Mouse (Mus musculus) thymus, postnatal 36 days (tissue): ENCODE measurements around the gene Lonrf2.

ENCODE experiments used
- DNase-seq, 2 experiments: peaks; one replicate each; pipeline ENCODE4 v3.0.0; 2022; ENCODE audit warnings: mixed read lengths in 2 of 2

Lonrf2 gene

DNA sequence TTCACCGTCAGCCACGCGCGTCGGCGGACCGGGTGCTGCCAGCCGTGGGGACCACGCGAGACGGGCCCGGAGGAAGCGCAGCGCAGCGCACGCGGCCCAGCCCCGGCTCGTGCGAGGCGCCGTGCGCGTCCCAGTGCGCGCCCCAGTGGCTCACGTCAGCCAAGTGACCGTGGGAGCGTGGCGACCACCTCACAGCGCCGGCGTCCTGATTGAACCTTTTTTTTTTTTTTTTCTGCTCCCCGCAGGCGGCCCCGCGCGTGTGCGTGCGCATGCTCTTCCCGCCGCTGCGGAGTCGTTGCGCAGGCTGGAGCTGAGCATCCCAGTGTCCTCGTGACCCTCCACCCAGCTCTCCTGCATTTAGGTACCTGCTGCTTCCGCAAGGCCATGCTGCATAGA lies at the start of gene Lonrf2:
Gene Lonrf2, minus strand, starts transcription at position 235 of the 396 bp plus-strand sequence.
- DNase-seq = peak in 1 of 2 experiments; percentile 3

- peak; percentile 50 to 61 for DNase-seq
Measured at GRCm38 (mm10) chr1:38885956-38886355, 49.4 kb upstream of the Lonrf2 start.

DNA sequence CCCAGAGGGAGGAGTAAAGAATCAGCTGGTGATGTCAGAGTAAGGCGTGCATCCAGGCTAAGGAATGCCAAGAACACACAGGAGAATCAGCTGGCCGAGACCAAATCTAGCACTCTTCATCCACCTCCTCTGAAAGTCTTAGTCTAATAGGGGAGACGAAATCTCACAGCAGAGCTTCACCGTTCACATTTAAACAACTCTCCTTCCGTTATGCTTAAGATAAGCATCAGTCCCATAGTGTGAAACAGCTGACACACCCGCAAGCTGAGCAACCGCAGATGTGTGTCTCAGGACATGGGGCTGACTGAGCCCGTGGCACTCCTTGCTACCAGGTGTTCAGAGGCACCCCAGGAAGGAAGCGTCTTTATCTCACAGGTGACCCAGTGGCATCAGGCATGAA lies 47.3 kb upstream of the Lonrf2 start:
- DNase-seq = peak; percentile 60 to 82

- no peak for DNase-seq
Measured at GRCm38 (mm10) chr1:38882746-38883145, 46.2 kb upstream of the Lonrf2 start.

GRCm38 (mm10) chr1:38881366-38881765 lies 44.9 kb upstream of the Lonrf2 start:
- no peak for DNase-seq

DNA sequence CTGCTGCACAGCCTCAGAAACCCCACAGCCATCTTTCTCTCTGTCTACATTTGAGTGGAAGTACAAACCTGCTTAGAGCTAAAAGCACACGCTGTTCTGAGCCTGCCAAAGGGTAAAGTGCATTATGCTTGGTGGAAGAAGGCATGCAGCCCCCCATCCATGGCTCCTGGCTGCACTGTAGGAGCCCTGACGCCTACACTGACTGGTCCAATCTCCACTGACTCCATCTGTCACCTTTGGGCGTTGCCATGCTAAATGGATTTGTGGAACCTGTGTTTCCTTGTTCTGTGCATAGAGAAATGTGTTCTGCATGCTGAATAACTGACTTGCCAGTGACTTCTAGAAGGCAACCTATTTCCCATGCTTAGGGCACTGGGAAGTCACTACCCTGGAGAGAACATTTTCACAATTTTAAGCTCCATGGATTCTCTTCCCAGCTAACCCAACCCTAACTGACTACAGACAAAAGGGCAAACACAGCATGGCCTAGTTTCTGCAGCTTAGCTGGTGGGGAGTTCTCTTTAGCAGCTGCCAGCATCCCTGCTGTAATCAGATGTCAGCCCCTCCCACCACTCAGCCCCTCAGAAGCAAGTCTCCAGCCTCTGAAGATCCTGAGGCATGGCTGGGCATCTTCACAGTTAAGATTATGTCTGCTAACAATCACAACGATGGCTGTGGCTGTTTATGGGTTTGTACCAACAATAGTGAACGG lies 40.3 kb upstream of the Lonrf2 start:
- DNase-seq = peak; percentile 26 to 58

- DNase-seq = no peak
Measured at GRCm38 (mm10) chr1:38873911-38874310, 37.4 kb upstream of the Lonrf2 start.

GRCm38 (mm10) chr1:38871834-38872233 lies 35.3 kb upstream of the Lonrf2 start:
- DNase-seq = no peak

DNA sequence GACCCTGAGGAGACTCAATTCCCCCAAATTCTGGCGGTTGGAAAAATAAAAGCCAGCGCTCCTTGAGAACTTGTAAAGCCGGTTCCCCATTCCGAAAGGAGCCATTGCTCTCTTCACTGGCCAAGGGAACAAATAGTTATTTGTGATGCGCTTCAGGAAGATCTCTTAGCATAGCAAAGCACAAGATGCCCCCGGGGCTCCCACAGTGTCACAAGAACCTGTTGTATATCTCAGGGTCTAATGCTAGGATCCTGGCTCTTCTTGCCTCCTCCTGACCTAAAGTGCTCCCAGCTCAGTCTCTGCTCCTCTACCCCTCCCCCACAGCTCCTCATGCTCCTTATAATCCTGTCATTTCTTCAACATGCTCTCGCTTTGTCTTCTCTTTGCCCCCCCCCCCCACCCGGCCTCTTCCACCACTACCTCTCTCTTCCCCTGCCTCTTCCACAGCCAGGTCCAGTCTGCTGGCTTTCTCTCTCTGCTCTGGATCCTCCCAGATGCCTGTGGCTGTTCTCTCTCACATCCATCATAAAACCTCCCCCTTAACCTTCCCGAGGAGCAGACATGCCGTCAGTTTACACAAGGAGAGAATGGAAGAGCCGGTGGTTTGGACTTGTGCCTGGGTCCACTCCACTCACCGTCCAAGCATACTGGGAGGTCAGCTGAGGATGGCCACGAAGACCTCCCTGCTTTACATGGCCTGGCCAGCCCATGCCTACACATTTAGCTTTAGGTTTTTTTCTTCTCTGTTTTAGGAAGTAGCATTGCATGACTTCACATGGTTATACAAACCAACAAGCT lies 33.1 kb upstream of the Lonrf2 start:
- DNase-seq = no peak

DNA sequence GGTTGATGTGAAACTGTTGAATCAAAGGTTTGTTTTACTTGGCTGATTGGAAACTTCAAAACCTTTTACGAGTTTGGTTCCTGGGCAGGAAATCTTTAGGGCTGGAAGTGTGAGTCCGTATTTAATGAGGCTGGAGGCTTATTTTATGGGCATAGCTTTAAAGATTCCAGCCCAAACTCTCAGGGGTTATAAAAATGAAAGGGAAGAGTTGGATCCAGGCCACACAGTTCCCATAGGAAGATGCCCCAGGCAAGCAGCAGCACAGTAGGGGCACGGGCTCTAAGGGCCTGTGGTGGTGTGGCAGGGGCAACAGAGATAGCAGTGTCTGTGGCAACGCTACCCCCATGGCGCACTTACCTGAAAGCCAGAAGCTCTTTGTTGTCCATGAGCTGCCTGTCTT lies 29.7 kb upstream of the Lonrf2 start:
- no peak for DNase-seq

DNA sequence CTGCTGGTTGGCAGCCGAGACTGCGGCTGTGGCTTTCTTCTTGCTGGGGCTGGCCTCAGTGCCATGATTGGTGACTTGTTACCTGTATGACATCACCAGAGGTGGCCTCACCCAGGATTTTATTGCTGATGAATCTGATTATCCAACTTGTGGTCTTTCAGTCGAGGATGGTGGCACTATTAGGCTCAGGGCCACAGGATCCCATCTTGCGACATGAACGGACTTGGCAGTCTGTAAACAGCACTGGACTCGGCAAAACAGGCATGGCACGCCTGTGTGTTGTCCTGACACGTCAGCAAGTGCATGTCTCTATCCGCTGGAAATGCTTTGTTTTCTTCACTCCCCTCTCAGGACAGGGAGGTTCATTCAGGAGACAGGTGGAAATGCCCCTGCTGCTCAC lies 27.8 kb upstream of the Lonrf2 start:
- DNase-seq = no peak

GRCm38 (mm10) chr1:38862213-38862612 lies 25.7 kb upstream of the Lonrf2 start:
- peak; percentile 52 to 59 for DNase-seq

DNA sequence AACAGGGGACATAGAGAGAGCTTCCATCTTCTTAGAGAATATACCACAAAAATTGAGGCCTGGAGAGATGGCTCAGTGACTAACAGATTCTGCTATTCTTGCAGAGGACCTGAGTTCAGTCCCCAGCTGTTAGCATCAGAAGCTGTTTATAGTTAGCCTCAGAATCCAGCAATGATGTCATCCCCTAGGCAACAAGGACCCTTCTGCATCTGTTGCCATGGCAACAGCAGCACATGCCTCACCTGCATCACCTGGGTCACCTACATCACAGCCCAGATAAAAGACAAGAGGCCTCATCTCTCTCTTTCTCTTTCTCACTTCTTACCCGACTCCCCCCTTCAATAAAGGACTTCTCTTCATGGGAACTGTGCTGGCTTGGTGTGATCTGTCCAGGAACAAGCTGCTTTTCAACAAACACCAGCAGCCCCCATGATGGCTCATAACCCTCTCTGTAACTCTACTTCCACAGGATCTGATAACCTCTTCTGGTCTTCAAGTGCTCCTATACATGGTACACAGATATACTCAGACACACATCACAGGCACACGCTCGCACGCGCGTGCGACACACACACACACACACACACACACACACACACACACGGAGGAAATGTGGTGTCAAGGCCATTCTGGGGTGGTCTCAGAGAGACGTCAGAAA lies 24.5 kb upstream of the Lonrf2 start:
- DNase-seq = no peak

GRCm38 (mm10) chr1:38860207-38860606 lies 23.7 kb upstream of the Lonrf2 start:
- DNase-seq = no peak

DNA sequence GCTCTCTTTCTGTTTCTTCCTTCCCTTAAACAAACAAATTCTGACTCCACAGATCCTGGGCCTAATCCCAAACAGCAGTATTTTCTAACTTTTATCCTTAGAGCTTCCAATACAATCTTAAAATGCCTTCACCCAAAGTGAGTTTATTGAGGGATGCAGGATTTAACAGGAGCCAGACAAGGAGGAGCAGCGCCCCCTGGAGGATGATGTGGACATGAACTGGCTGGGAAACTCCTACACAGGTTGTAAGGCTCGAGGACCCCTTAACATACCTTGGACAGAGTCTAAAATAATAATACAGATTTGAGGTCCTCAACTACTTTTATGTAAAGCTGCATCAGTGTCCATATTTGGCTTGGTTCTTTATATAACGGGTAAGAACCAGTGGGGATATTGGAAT lies 19.7 kb upstream of the Lonrf2 start:
- DNase-seq = peak; percentile 32 to 48

DNA sequence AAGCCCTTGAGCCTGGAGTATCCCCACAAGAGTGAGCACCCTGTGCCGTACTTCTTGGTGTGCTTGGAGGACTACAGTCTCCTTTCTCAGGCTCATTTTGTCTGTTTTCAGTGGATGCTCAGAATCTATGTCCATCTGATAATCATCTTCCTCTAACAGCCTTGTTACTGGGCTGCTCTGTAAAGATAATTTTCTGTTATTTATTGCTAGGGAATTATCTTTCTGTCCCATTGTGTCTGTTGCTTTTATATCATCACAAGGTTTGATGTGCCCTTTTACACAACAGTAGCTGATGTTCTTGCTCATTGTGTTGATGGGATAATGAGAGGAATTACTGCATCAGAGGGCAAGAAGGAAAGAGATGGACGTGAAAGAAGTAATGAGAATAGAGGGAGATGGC lies 15.7 kb upstream of the Lonrf2 start:
- DNase-seq = no peak

DNA sequence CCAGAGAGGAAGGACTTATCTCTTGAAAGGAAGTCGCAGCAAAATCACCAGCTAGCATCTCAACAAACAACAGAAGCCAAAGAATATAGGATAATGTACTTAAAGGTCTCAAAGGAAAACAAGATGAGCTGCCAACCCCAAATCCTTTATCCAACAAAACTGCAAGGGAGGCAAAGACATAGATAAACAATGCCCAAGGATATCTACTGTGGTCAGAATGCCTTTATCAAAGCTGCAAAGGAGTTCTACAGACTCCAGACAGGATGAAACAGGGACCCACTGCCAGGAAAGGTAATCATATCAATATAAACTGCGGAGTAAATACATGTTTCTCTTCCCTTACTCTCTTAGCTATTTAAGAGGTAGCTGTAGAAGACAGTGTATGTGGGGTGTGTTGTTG lies 14.1 kb upstream of the Lonrf2 start:
- DNase-seq = no peak

DNA sequence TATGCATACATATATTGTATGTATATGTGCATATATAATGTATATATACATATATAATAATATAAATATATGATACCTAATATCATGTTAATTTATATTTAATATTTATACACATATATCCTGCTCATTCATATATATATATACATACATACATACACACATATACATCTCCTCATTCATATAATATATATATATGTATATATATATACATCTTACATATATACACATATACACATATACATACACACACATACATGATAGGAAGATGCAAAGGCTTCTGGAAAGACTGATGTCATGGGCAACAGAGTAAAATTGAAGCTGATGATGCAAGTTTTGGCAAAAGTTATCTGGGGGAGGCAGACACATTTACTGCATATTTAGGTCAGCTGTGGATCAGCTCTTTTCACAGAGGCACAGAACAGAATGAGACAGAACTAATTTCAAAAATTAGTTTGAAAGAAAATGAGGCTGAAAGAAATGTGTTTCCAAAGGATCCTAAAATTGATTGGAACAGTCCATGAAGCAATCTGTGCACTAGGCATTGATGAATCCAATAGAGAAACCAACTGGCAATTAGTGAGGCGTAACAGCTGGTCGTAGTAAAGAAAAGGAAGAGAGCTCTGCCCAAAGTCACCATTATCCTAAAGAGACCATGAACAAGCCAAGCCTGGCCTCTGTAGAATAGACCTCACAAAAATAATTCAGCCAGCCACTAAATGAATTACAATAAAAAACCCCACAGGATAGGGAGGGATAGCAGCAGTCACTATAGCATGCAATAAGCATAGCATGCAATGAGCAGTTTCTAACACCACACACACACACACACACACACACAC lies 12.2 kb upstream of the Lonrf2 start:
- DNase-seq = no peak

- DNase-seq = no peak
Measured at GRCm38 (mm10) chr1:38847975-38848374, 11.5 kb upstream of the Lonrf2 start.

DNA sequence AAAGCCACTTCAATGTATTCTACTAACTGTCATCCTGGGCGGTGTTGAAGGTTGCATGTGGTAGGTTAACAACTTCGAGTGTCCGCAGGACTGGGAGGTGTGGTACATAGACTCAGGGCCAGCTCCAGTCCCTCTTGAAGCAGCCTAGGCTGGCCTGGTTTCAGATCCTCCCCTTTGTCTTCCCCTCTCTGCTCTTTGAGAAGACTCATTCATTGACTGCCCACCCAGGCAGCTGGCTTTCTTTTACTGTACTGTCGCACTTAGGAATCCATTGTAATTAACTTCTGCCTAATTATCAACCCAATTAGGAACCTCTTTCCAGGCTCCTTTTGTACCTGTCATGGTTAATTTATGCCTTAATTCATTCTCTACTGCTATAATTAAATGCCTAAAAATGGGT lies 6.8 kb upstream of the Lonrf2 start:
- no peak for DNase-seq

DNA sequence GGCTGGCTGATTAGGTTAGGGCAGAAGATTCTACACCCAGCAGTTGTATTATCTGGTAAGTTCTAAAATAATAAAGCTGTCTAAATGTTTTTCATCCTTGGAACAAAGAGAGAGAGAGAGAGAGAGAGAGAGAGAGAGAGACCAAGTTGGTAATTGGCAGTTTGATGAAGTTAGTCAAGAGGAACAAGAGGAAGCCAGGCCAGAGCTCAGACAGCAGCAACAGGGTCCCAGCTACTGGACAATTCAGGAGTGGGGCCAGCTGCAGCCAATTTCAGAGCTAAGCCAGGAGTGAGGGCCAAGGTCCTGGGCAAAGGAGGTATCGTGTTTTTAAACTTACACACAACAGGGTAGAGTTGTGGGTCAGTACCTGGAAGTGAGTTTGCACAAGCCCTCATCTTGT lies 6.3 kb upstream of the Lonrf2 start:
- DNase-seq = no peak

DNA sequence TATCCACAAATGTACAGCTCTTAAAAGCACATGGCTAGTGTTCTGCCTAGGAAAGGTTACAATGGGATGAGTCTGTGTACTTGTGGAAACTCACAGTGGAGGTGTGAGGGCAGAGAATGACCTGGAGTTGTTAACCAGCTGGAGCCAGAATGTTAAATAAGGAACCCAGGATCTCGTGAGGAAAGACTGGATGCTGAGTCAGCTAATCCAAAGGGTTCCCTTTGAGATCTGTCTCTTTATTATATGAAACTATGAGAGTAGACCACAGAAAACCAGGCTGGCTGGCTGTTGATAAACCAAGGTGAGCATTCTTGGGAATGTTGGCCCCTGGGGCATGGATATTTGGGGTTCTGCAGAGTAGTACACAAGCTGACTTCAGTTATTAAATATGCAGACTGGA lies 3.4 kb upstream of the Lonrf2 start:
- DNase-seq = no peak
